Mouse (Mus musculus): ENCODE measurements around the gene Olfr1491. TPM values are rescaled to one million over a fixed set of nuclear protein-coding genes. Genes with fewer than 3 reads are reported as not detected.

Gene Olfr1491
- not detected in 2 replicates for polyA plus RNA-seq (2015; fragmentation: Nextera tagmentation; extraction: Ambion mirVana)

- no peaks in the 10 kb centered on the region for H3K9me3 ChIP-seq (replicated peaks)
- H3K4me2 ChIP-seq: no peak within 1 kb of the TSS
- H3K36me3 ChIP-seq: no peaks in the 10 kb centered on the region
- no peaks in the 10 kb centered on the region for H3K4me1 ChIP-seq (replicated peaks)
- H3K27ac ChIP-seq: no peak within 1 kb of the TSS
- H3K27me3 ChIP-seq: no peaks in the 10 kb centered on the region
- no peak within 1 kb of the TSS for H3K4me3 ChIP-seq
- WGBS: 53% methylated on average over 3 of the region's 3 CpGs
- no peak within 1 kb of the TSS for H3K9ac ChIP-seq
- ATAC-seq (replicated peaks; ENCODE audit: insufficient number of reproducible peaks, insufficient read depth, low FRiP score, low read depth): no peak
Measured at GRCm38 (mm10) chr19:13696968-13697367, at the start of gene Olfr1491. Gene Olfr1491 (plus strand): TSS chr19:13697268.

GRCm38 (mm10) chr19:13650791-13651190, 46.3 kb upstream of the Olfr1491 start, which contains the start of gene Olfr1490:
Gene Olfr1490 (plus strand): TSS chr19:13651091.
- Histone ChIP-seq H3K27ac (no peak within 1 kb of the TSS), H3K4me3 (no peak within 1 kb of the TSS), H3K36me3 (no peaks in the 10 kb centered on the region), H3K4me2 (no peak within 1 kb of the TSS), H3K4me1 (replicated peaks) (no peaks in the 10 kb centered on the region), H3K9me3 (replicated peaks) (no peaks in the 10 kb centered on the region; the same call in 1 of the 2 replicates), H3K9ac (no peak within 1 kb of the TSS), H3K27me3 (no peaks in the 10 kb centered on the region)
- ATAC-seq (replicated peaks; ENCODE audit: insufficient number of reproducible peaks, insufficient read depth, low FRiP score, low read depth): no peak
- WGBS: 48% methylated on average over 1 of the region's 1 CpGs

GRCm38 (mm10) chr19:13722978-13723377, 25.9 kb downstream of the Olfr1491 start, which contains the start of gene Olfr1493-ps1:
Gene Olfr1493-ps1 (plus strand): TSS chr19:13723278.
- 47% methylated on average over 2 of the region's 2 CpGs for WGBS
- Histone ChIP-seq H3K9me3 (replicated peaks) (no peaks in the 10 kb centered on the region; the same call in 1 of the 2 replicates), H3K36me3 (no peaks in the 10 kb centered on the region), H3K27me3 (no peaks in the 10 kb centered on the region), H3K27ac (no peak within 1 kb of the TSS), H3K9ac (no peak within 1 kb of the TSS), H3K4me3 (no peak within 1 kb of the TSS), H3K4me2 (no peak within 1 kb of the TSS), H3K4me1 (replicated peaks) (no peaks in the 10 kb centered on the region)
- no peak for ATAC-seq (replicated peaks; ENCODE audit: insufficient number of reproducible peaks, insufficient read depth, low FRiP score, low read depth)

- Histone ChIP-seq H3K27ac (no peak within 1 kb of the TSS), H3K36me3 (no peaks in the 10 kb centered on the region), H3K4me2 (no peak within 1 kb of the TSS), H3K9ac (no peak within 1 kb of the TSS), H3K4me3 (no peak within 1 kb of the TSS), H3K9me3 (replicated peaks) (no peaks in the 10 kb centered on the region), H3K4me1 (replicated peaks) (no peaks in the 10 kb centered on the region), H3K27me3 (no peaks in the 10 kb centered on the region)
- WGBS: 82% methylated on average over 4 of the region's 4 CpGs
- no peak for ATAC-seq (replicated peaks; ENCODE audit: insufficient number of reproducible peaks, insufficient read depth, low FRiP score, low read depth)
Measured at GRCm38 (mm10) chr19:13739428-13739827, 42.4 kb downstream of the Olfr1491 start, which contains the start of gene Olfr1494. Gene Olfr1494 (plus strand): TSS chr19:13739728.

- Histone ChIP-seq H3K36me3 (no peaks in the 10 kb centered on the region), H3K27me3 (no peaks in the 10 kb centered on the region), H3K9ac (no peak overlapping the region), H3K4me2 (no peak overlapping the region), H3K4me1 (replicated peaks) (no peaks in the 10 kb centered on the region), H3K4me3 (no peak overlapping the region), H3K9me3 (replicated peaks) (no peaks in the 10 kb centered on the region), H3K27ac (no peak overlapping the region)
- no peak for ATAC-seq (replicated peaks; ENCODE audit: insufficient number of reproducible peaks, insufficient read depth, low FRiP score, low read depth)
- 65% methylated on average over 1 of the region's 1 CpGs for WGBS
Measured at GRCm38 (mm10) chr19:13749366-13749765, 52.3 kb downstream of the Olfr1491 start.

Other genes starting within 250 kb of the Olfr1491 start
- gene Olfr1472, start 241.2 kb upstream of the Olfr1491 start, polyA plus RNA-seq (2015; fragmentation: Nextera tagmentation; extraction: Ambion mirVana): not detected in 2 replicates
- gene Olfr1474, start 227.7 kb upstream of the Olfr1491 start, polyA plus RNA-seq (2015; fragmentation: Nextera tagmentation; extraction: Ambion mirVana): not detected in 2 replicates
- gene Olfr1475, start 217.1 kb upstream of the Olfr1491 start, polyA plus RNA-seq (2015; fragmentation: Nextera tagmentation; extraction: Ambion mirVana): not detected in 2 replicates
- not detected in 2 replicates for gene Olfr1477, start 196.7 kb upstream of the Olfr1491 start, polyA plus RNA-seq (2015; fragmentation: Nextera tagmentation; extraction: Ambion mirVana)
- gene Olfr1480, start 169.4 kb upstream of the Olfr1491 start, polyA plus RNA-seq (2015; fragmentation: Nextera tagmentation; extraction: Ambion mirVana): not detected in 2 replicates
- gene Olfr1484, start 113.8 kb upstream of the Olfr1491 start, polyA plus RNA-seq (2015; fragmentation: Nextera tagmentation; extraction: Ambion mirVana): not detected in 2 replicates
- not detected in 2 replicates for gene Olfr1487, start 79.9 kb upstream of the Olfr1491 start, polyA plus RNA-seq (2015; fragmentation: Nextera tagmentation; extraction: Ambion mirVana)
- gene Olfr1489, start 65.6 kb upstream of the Olfr1491 start, polyA plus RNA-seq (2015; fragmentation: Nextera tagmentation; extraction: Ambion mirVana): not detected in 2 replicates
- gene Olfr1490, start 46.2 kb upstream of the Olfr1491 start, polyA plus RNA-seq (2015; fragmentation: Nextera tagmentation; extraction: Ambion mirVana): not detected in 2 replicates
- gene Olfr1493-ps1, start 26.0 kb downstream of the Olfr1491 start, polyA plus RNA-seq (2015; fragmentation: Nextera tagmentation; extraction: Ambion mirVana): not detected in 2 replicates
- gene Olfr1494, start 42.5 kb downstream of the Olfr1491 start, polyA plus RNA-seq (2015; fragmentation: Nextera tagmentation; extraction: Ambion mirVana): not detected in 2 replicates
- not detected in 2 replicates for gene Olfr1495, start 67.3 kb downstream of the Olfr1491 start, polyA plus RNA-seq (2015; fragmentation: Nextera tagmentation; extraction: Ambion mirVana)
- not detected in 2 replicates for gene Olfr1496, start 80.6 kb downstream of the Olfr1491 start, polyA plus RNA-seq (2015; fragmentation: Nextera tagmentation; extraction: Ambion mirVana)
- gene Olfr1497, start 100.9 kb downstream of the Olfr1491 start, polyA plus RNA-seq (2015; fragmentation: Nextera tagmentation; extraction: Ambion mirVana): not detected in 2 replicates
- gene Olfr1499, start 122.2 kb downstream of the Olfr1491 start, polyA plus RNA-seq (2015; fragmentation: Nextera tagmentation; extraction: Ambion mirVana): not detected in 2 replicates
- gene Olfr1500, start 133.2 kb downstream of the Olfr1491 start, polyA plus RNA-seq (2015; fragmentation: Nextera tagmentation; extraction: Ambion mirVana): not detected in 2 replicates
- gene Olfr1501, start 153.4 kb downstream of the Olfr1491 start, polyA plus RNA-seq (2015; fragmentation: Nextera tagmentation; extraction: Ambion mirVana): not detected in 2 replicates
- not detected in 2 replicates for gene Olfr1502, start 164.5 kb downstream of the Olfr1491 start, polyA plus RNA-seq (2015; fragmentation: Nextera tagmentation; extraction: Ambion mirVana)
- not detected in 2 replicates for gene Olfr1504, start 200.7 kb downstream of the Olfr1491 start, polyA plus RNA-seq (2015; fragmentation: Nextera tagmentation; extraction: Ambion mirVana)
- gene Olfr1505, start 216.3 kb downstream of the Olfr1491 start, polyA plus RNA-seq (2015; fragmentation: Nextera tagmentation; extraction: Ambion mirVana): not detected in 2 replicates